Mouse (Mus musculus): ENCODE results near the gene Usp2.

DNA sequence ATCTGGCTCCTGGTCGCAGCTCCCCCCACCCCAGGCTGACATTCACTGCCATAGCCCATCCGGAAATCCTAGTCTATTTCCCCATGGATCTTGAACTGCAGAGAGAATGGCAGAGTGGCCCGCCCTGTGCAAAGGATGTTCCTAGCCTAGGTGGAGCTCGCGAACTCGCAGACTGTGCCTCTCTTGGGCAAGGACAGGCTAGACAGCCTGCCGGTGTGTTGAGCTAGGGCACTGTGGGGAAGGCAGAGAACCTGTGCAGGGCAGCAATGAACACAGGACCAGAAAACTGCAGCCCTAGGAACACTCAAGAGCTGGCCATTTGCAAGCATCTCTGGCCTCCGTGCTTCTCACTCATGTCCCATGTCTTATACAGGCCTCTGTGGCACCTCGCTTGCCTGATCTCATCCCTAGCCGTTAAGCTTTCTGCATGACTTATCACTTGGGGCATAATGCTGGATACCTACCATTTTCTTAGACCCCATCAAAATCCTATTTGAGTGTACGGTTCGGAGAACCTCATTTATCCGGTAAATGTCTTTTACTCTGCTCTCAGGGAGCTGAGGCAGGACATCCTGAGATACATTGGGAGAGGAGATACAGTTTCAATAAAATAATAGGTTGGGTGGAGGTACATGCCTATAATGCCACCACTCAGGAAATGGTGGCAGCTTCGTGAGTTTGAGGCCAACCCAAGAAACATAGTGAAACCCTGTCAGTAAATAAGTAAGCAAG, 22.2 kb upstream of the Usp2 start:
- no peak for TF ChIP-seq POLR2A (IDR thresholded peaks at IDR 0.05; ENCODE audit: borderline replicate concordance, low read depth, low read length)
- TF ChIP-seq CTCF (IDR thresholded peaks at IDR 0.05; ENCODE audit: low read depth, low read length) = no peak
